Mouse (Mus musculus): ENCODE results near the gene Dnah9. TPM values are rescaled to one million over a fixed set of nuclear protein-coding genes. Genes with fewer than 3 reads are reported as not detected.

The Dnah9 gene
- not detected in 2 replicates for polyA plus RNA-seq (2011; ENCODE audit: insufficient read depth, insufficient read length, low read depth, missing spikeins)

- no peak within 1 kb of the TSS for H3K9ac ChIP-seq (ENCODE audit: low read depth, poor library complexity, severe bottlenecking)
- H3K27me3 ChIP-seq (ENCODE audit: control insufficient read depth, insufficient read depth, low read length, poor library complexity, severe bottlenecking): peaks cover 2% of the 10 kb centered on the region; the same call in 1 of the 2 replicates
- H3K4me3 ChIP-seq (ENCODE audit: low read depth, low read length): peak within 1 kb of the TSS; percentile 63
- H3K36me3 ChIP-seq (ENCODE audit: control insufficient read depth, insufficient read depth, low read length, poor library complexity, severe bottlenecking): no peaks in the 10 kb centered on the region
- no peaks in the 10 kb centered on the region for H3K4me1 ChIP-seq (ENCODE audit: control insufficient read depth, insufficient read depth, low read length)
- no peak for TF ChIP-seq CTCF (IDR thresholded peaks at IDR 0.05; ENCODE audit: low read depth, low read length)
- TF ChIP-seq POLR2A (IDR thresholded peaks at IDR 0.05; ENCODE audit: insufficient read depth, low read length): no peak
- TF ChIP-seq EP300 (IDR thresholded peaks at IDR 0.05; ENCODE audit: insufficient read depth, low read depth, low read length): no peak
- no peak within 1 kb of the TSS for H3K27ac ChIP-seq (ENCODE audit: insufficient read depth, low read length)
- H3K9me3 ChIP-seq (replicated peaks; ENCODE audit: control insufficient read depth, insufficient read depth, low read length, poor library complexity, severe bottlenecking): no peaks in the 10 kb centered on the region
These were observed at the start of gene Dnah9 for GRCm38 (mm10) chr11:66167801-66168651. Dnah9 (minus strand) TSS chr11:66168551.

GRCm38 (mm10) chr11:66188627-66189287 lies 20.4 kb upstream of the Dnah9 start:
- no peak for TF ChIP-seq EP300 (IDR thresholded peaks at IDR 0.05; ENCODE audit: insufficient read depth, low read depth, low read length)
- no peak for TF ChIP-seq CTCF (IDR thresholded peaks at IDR 0.05; ENCODE audit: low read depth, low read length)
- Histone ChIP-seq H3K27ac (ENCODE audit: insufficient read depth, low read length) (no peak overlapping the region), H3K9me3 (replicated peaks; ENCODE audit: control insufficient read depth, insufficient read depth, low read length, poor library complexity, severe bottlenecking) (no peaks in the 10 kb centered on the region), H3K4me1 (ENCODE audit: control insufficient read depth, insufficient read depth, low read length) (no peaks in the 10 kb centered on the region), H3K36me3 (ENCODE audit: control insufficient read depth, insufficient read depth, low read length, poor library complexity, severe bottlenecking) (no peaks in the 10 kb centered on the region), H3K27me3 (ENCODE audit: control insufficient read depth, insufficient read depth, low read length, poor library complexity, severe bottlenecking) (no peaks in the 10 kb centered on the region), H3K4me3 (ENCODE audit: low read depth, low read length) (no peak overlapping the region), H3K9ac (ENCODE audit: low read depth, poor library complexity, severe bottlenecking) (no peak overlapping the region)

- Histone ChIP-seq H3K9ac (ENCODE audit: low read depth, poor library complexity, severe bottlenecking) (no peak overlapping the region), H3K4me1 (ENCODE audit: control insufficient read depth, insufficient read depth, low read length) (no peaks in the 10 kb centered on the region), H3K4me3 (ENCODE audit: low read depth, low read length) (no peak overlapping the region), H3K36me3 (ENCODE audit: control insufficient read depth, insufficient read depth, low read length, poor library complexity, severe bottlenecking) (no peaks in the 10 kb centered on the region), H3K27ac (ENCODE audit: insufficient read depth, low read length) (no peak overlapping the region), H3K27me3 (ENCODE audit: control insufficient read depth, insufficient read depth, low read length, poor library complexity, severe bottlenecking) (no peaks in the 10 kb centered on the region), H3K9me3 (replicated peaks; ENCODE audit: control insufficient read depth, insufficient read depth, low read length, poor library complexity, severe bottlenecking) (no peaks in the 10 kb centered on the region)
- TF ChIP-seq POLR2A (IDR thresholded peaks at IDR 0.05; ENCODE audit: insufficient read depth, low read length) (no peak), CTCF (IDR thresholded peaks at IDR 0.05; ENCODE audit: low read depth, low read length) (no peak)
These were observed 19.8 kb upstream of the Dnah9 start for GRCm38 (mm10) chr11:66188146-66188545.

GRCm38 (mm10) chr11:66177781-66178180 lies 9.4 kb upstream of the Dnah9 start:
- H3K27ac ChIP-seq (ENCODE audit: insufficient read depth, low read length): no peak overlapping the region
- H3K36me3 ChIP-seq (ENCODE audit: control insufficient read depth, insufficient read depth, low read length, poor library complexity, severe bottlenecking): no peaks in the 10 kb centered on the region
- H3K9me3 ChIP-seq (replicated peaks; ENCODE audit: control insufficient read depth, insufficient read depth, low read length, poor library complexity, severe bottlenecking): no peaks in the 10 kb centered on the region
- H3K4me1 ChIP-seq (ENCODE audit: control insufficient read depth, insufficient read depth, low read length): no peaks in the 10 kb centered on the region
- no peaks in the 10 kb centered on the region for H3K27me3 ChIP-seq (ENCODE audit: control insufficient read depth, insufficient read depth, low read length, poor library complexity, severe bottlenecking)
- H3K9ac ChIP-seq (ENCODE audit: low read depth, poor library complexity, severe bottlenecking): no peak overlapping the region
- no peak overlapping the region for H3K4me3 ChIP-seq (ENCODE audit: low read depth, low read length)
- no peak for TF ChIP-seq CTCF (IDR thresholded peaks at IDR 0.05; ENCODE audit: low read depth, low read length)
- TF ChIP-seq POLR2A (IDR thresholded peaks at IDR 0.05; ENCODE audit: insufficient read depth, low read length): no peak
- no peak for TF ChIP-seq EP300 (IDR thresholded peaks at IDR 0.05; ENCODE audit: insufficient read depth, low read depth, low read length)

- peaks cover under 1% of the 10 kb centered on the region; the same call in 1 of the 2 replicates for H3K27me3 ChIP-seq (ENCODE audit: control insufficient read depth, insufficient read depth, low read length, poor library complexity, severe bottlenecking)
- no peaks in the 10 kb centered on the region for H3K4me1 ChIP-seq (ENCODE audit: control insufficient read depth, insufficient read depth, low read length)
- H3K9me3 ChIP-seq (replicated peaks; ENCODE audit: control insufficient read depth, insufficient read depth, low read length, poor library complexity, severe bottlenecking): no peaks in the 10 kb centered on the region
- H3K9ac ChIP-seq (ENCODE audit: low read depth, poor library complexity, severe bottlenecking): no peak overlapping the region
- TF ChIP-seq CTCF (IDR thresholded peaks at IDR 0.05; ENCODE audit: low read depth, low read length): no peak
- no peak for TF ChIP-seq EP300 (IDR thresholded peaks at IDR 0.05; ENCODE audit: insufficient read depth, low read depth, low read length)
- TF ChIP-seq POLR2A (IDR thresholded peaks at IDR 0.05; ENCODE audit: insufficient read depth, low read length): no peak
- H3K27ac ChIP-seq (ENCODE audit: insufficient read depth, low read length): no peak overlapping the region
- no peak overlapping the region for H3K4me3 ChIP-seq (ENCODE audit: low read depth, low read length)
- H3K36me3 ChIP-seq (ENCODE audit: control insufficient read depth, insufficient read depth, low read length, poor library complexity, severe bottlenecking): no peaks in the 10 kb centered on the region
These were observed 4.3 kb downstream of the Dnah9 start for GRCm38 (mm10) chr11:66164022-66164421.

Data from ES-Bruce4 (cell line).